Mouse (Mus musculus): ENCODE measurements around the gene Vmn1r19. TPM values are rescaled to one million over a fixed set of nuclear protein-coding genes. Genes with fewer than 3 reads are reported as not detected.
"Not testable (repeated sequence)": the region's sequence is repeated elsewhere in the genome, so short reads cannot be mapped to it uniquely, and the experiment has no call there.

Vmn1r19 gene
- total RNA-seq (2014; rRNA removed; ENCODE audit: low replicate concordance) (not detected in 2 replicates), polyA plus RNA-seq (2015; fragmentation: Nextera tagmentation; extraction: Ambion mirVana) (not detected in 2 replicates)

- H3K36me3 ChIP-seq (replicated peaks; ENCODE audit: control insufficient read depth, insufficient read depth, low read length); ATAC-seq (ENCODE audit: insufficient read depth, low read depth); H3K9ac ChIP-seq (replicated peaks; ENCODE audit: low read depth, low read length); H3K9me3 ChIP-seq (replicated peaks; ENCODE audit: control insufficient read depth, low read length); DNase-seq (ENCODE audit: low spot score); H3K4me3 ChIP-seq (ENCODE audit: low read depth, low read length); H3K27ac ChIP-seq (ENCODE audit: low read depth); H3K4me1 ChIP-seq (ENCODE audit: control insufficient read depth, insufficient read depth); H3K4me2 ChIP-seq (ENCODE audit: low read depth, low read length); H3K27me3 ChIP-seq (ENCODE audit: control insufficient read depth, insufficient read depth, low read length): not testable (repeated sequence)
- WGBS, result 43% methylated on average over 3 of the region's 3 CpGs
These were observed at the start of gene Vmn1r19 for GRCm38 (mm10) chr6:57403480-57403879. Vmn1r19 (plus strand) TSS chr6:57403780.

- ATAC-seq (ENCODE audit: insufficient read depth, low read depth) (no peak), DNase-seq (ENCODE audit: low spot score) (no peak)
- Histone ChIP-seq H3K9me3 (replicated peaks; ENCODE audit: control insufficient read depth, low read length) (no peaks in the 10 kb centered on the region), H3K27ac (ENCODE audit: low read depth) (no peak overlapping the region), H3K4me1 (ENCODE audit: control insufficient read depth, insufficient read depth) (no peaks in the 10 kb centered on the region), H3K36me3 (replicated peaks; ENCODE audit: control insufficient read depth, insufficient read depth, low read length) (no peaks in the 10 kb centered on the region), H3K4me3 (ENCODE audit: low read depth, low read length) (no peak overlapping the region), H3K27me3 (ENCODE audit: control insufficient read depth, insufficient read depth, low read length) (no peaks in the 10 kb centered on the region), H3K9ac (replicated peaks; ENCODE audit: low read depth, low read length) (no peak overlapping the region), H3K4me2 (ENCODE audit: low read depth, low read length) (no peak overlapping the region)
- WGBS, result 43% methylated on average over 2 of the region's 2 CpGs
- TF ChIP-seq EP300 (IDR thresholded peaks at IDR 0.05; ENCODE audit: low read depth) (no peak), CTCF (IDR thresholded peaks at IDR 0.05; ENCODE audit: low read depth) (no peak)
These were observed 46.7 kb upstream of the Vmn1r19 start for GRCm38 (mm10) chr6:57356864-57357263.

- Histone ChIP-seq H3K27ac (ENCODE audit: low read depth) (no peak within 1 kb of the TSS), H3K4me3 (ENCODE audit: low read depth, low read length) (no peak within 1 kb of the TSS), H3K4me2 (ENCODE audit: low read depth, low read length) (no peak within 1 kb of the TSS), H3K4me1 (ENCODE audit: control insufficient read depth, insufficient read depth) (no peaks in the 10 kb centered on the region), H3K27me3 (ENCODE audit: control insufficient read depth, insufficient read depth, low read length) (no peaks in the 10 kb centered on the region), H3K36me3 (replicated peaks; ENCODE audit: control insufficient read depth, insufficient read depth, low read length) (no peaks in the 10 kb centered on the region), H3K9ac (replicated peaks; ENCODE audit: low read depth, low read length) (no peak within 1 kb of the TSS), H3K9me3 (replicated peaks; ENCODE audit: control insufficient read depth, low read length) (no peaks in the 10 kb centered on the region)
- WGBS, result 80% methylated on average over 1 of the region's 1 CpGs
- DNase-seq (ENCODE audit: low spot score), result no peak
- no peak for TF ChIP-seq EP300 (IDR thresholded peaks at IDR 0.05; ENCODE audit: low read depth)
- TF ChIP-seq CTCF (IDR thresholded peaks at IDR 0.05; ENCODE audit: low read depth), result no peak
- no peak for ATAC-seq (ENCODE audit: insufficient read depth, low read depth)
These were observed 40.0 kb upstream of the Vmn1r19 start, which contains the start of gene Vmn1r17 for GRCm38 (mm10) chr6:57363627-57364026. Vmn1r17 (minus strand) TSS chr6:57363727.

GRCm38 (mm10) chr6:57365866-57366265 lies 37.7 kb upstream of the Vmn1r19 start:
- ATAC-seq (ENCODE audit: insufficient read depth, low read depth); H3K27me3 ChIP-seq (ENCODE audit: control insufficient read depth, insufficient read depth, low read length); H3K9ac ChIP-seq (replicated peaks; ENCODE audit: low read depth, low read length); H3K36me3 ChIP-seq (replicated peaks; ENCODE audit: control insufficient read depth, insufficient read depth, low read length); DNase-seq (ENCODE audit: low spot score); H3K4me3 ChIP-seq (ENCODE audit: low read depth, low read length); H3K4me1 ChIP-seq (ENCODE audit: control insufficient read depth, insufficient read depth); H3K9me3 ChIP-seq (replicated peaks; ENCODE audit: control insufficient read depth, low read length); H3K27ac ChIP-seq (ENCODE audit: low read depth); H3K4me2 ChIP-seq (ENCODE audit: low read depth, low read length): not testable (repeated sequence)
- 78% methylated on average over 1 of the region's 1 CpGs for WGBS

GRCm38 (mm10) chr6:57367496-57367895 lies 36.1 kb upstream of the Vmn1r19 start:
- ATAC-seq (ENCODE audit: insufficient read depth, low read depth), result no peak
- H3K4me2 ChIP-seq (ENCODE audit: low read depth, low read length), result no peak overlapping the region
- no peak overlapping the region for H3K27ac ChIP-seq (ENCODE audit: low read depth)
- no peak for TF ChIP-seq EP300 (IDR thresholded peaks at IDR 0.05; ENCODE audit: low read depth)
- TF ChIP-seq CTCF (IDR thresholded peaks at IDR 0.05; ENCODE audit: low read depth), result no peak
- no peaks in the 10 kb centered on the region for H3K36me3 ChIP-seq (replicated peaks; ENCODE audit: control insufficient read depth, insufficient read depth, low read length)
- no peaks in the 10 kb centered on the region for H3K9me3 ChIP-seq (replicated peaks; ENCODE audit: control insufficient read depth, low read length)
- H3K27me3 ChIP-seq (ENCODE audit: control insufficient read depth, insufficient read depth, low read length), result no peaks in the 10 kb centered on the region
- H3K9ac ChIP-seq (replicated peaks; ENCODE audit: low read depth, low read length), result no peak overlapping the region
- H3K4me1 ChIP-seq (ENCODE audit: control insufficient read depth, insufficient read depth), result no peaks in the 10 kb centered on the region
- H3K4me3 ChIP-seq (ENCODE audit: low read depth, low read length), result no peak overlapping the region
- no peak for DNase-seq (ENCODE audit: low spot score)
- WGBS, result 77% methylated on average over 1 of the region's 1 CpGs

GRCm38 (mm10) chr6:57395683-57396082 lies 7.9 kb upstream of the Vmn1r19 start, which contains the start of gene Vmn1r18:
Vmn1r18 (minus strand) TSS chr6:57395783.
- Histone ChIP-seq H3K27ac (ENCODE audit: low read depth) (no peak within 1 kb of the TSS), H3K27me3 (ENCODE audit: control insufficient read depth, insufficient read depth, low read length) (no peaks in the 10 kb centered on the region), H3K4me1 (ENCODE audit: control insufficient read depth, insufficient read depth) (no peaks in the 10 kb centered on the region), H3K4me3 (ENCODE audit: low read depth, low read length) (no peak within 1 kb of the TSS), H3K36me3 (replicated peaks; ENCODE audit: control insufficient read depth, insufficient read depth, low read length) (no peaks in the 10 kb centered on the region), H3K9ac (replicated peaks; ENCODE audit: low read depth, low read length) (no peak within 1 kb of the TSS), H3K9me3 (replicated peaks; ENCODE audit: control insufficient read depth, low read length) (no peaks in the 10 kb centered on the region), H3K4me2 (ENCODE audit: low read depth, low read length) (no peak within 1 kb of the TSS)
- ATAC-seq (ENCODE audit: insufficient read depth, low read depth), result no peak
- TF ChIP-seq CTCF (IDR thresholded peaks at IDR 0.05; ENCODE audit: low read depth), result no peak
- TF ChIP-seq EP300 (IDR thresholded peaks at IDR 0.05; ENCODE audit: low read depth), result no peak
- no peak for DNase-seq (ENCODE audit: low spot score)
